Mouse (Mus musculus) intestine, postnatal 0 days (tissue): Measurements from ENCODE around the gene Dab1. TPM values are rescaled to one million over a fixed set of nuclear protein-coding genes. Genes with fewer than 3 reads are reported as not detected.

Experiments used
- ATAC-seq: fragments of 200-750 bp; cut with Nextera tagmentation; 2 replicates; pipeline ENCODE4 v1.8.0; 2017; ENCODE audit warnings: mild to moderate bottlenecking, moderate TSS enrichment, moderate library complexity
- H3K27ac ChIP-seq: fragments of 300-500 bp; sonication (generic); 2 replicates; pipeline ENCODE4 v1.5.1; 2014; ENCODE audit warnings: mild to moderate bottlenecking, low read depth, low read length, moderate library complexity
- H3K27me3 ChIP-seq: fragments of 300-500 bp; sonication (generic); replicated peaks from 2 replicates; pipeline ENCODE4 v1.6.1; 2014; ENCODE audit warnings: low read length, mixed read lengths; ENCODE audit not compliant: control insufficient read depth, insufficient read depth
- H3K36me3 ChIP-seq: fragments of 300-500 bp; sonication (generic); 2 replicates; pipeline ENCODE4 v1.6.1; 2014; ENCODE audit warnings: mild to moderate bottlenecking, moderate library complexity; ENCODE audit not compliant: control insufficient read depth, insufficient read depth
- H3K4me1 ChIP-seq: fragments of 300-500 bp; sonication (generic); replicated peaks from 2 replicates; pipeline ENCODE4 v1.6.1; 2014; ENCODE audit warnings: antibody characterized with exemption, low read length, mixed read lengths; ENCODE audit not compliant: control insufficient read depth, insufficient read depth
- H3K4me2 ChIP-seq: fragments of 300-500 bp; sonication (generic); replicated peaks from 2 replicates; pipeline ENCODE4 v1.6.1; 2014; ENCODE audit warnings: low read depth, mild to moderate bottlenecking, moderate library complexity
- H3K4me3 ChIP-seq: fragments of 300-500 bp; sonication (generic); 2 replicates; pipeline ENCODE4 v1.5.1; 2014; ENCODE audit warnings: low read depth, low read length
- H3K9ac ChIP-seq: fragments of 300-500 bp; sonication (generic); 2 replicates; pipeline ENCODE4 v1.6.1; 2014; ENCODE audit warnings: mild to moderate bottlenecking, low read depth, low read length
- H3K9me3 ChIP-seq: fragments of 300-500 bp; sonication (generic); 2 replicates; pipeline ENCODE4 v1.6.1; 2016; ENCODE audit warnings: mixed run types; ENCODE audit not compliant: control insufficient read depth
- CTCF ChIP-seq: sonication (generic); IDR thresholded peaks from 2 replicates; pipeline ENCODE4 v1.5.1; 2016; ENCODE audit warnings: low read depth, mild to moderate bottlenecking, control low read depth, antibody characterized with exemption, moderate library complexity
- WGBS: fragments of 180-500 bp; shearing (Covaris S2); extraction: QIAGEN DNeasy Blood & Tissue Kit; methylation state at CpG from one replicate; pipeline ENCODE4 v1.1.7; 2014; 5-methylcytosine and 5-hydroxymethylcytosine counted together
- polyA plus RNA-seq: library from polyadenylated mRNA; unstranded; fragments of >200 nt; fragmentation: Nextera tagmentation; extraction: Ambion mirVana; gene quantifications from 2 replicates; pipeline ENCODE4 v1.2.1, GENCODE M21; 2015

Dab1 gene
- polyA plus RNA-seq, 1 experiment from 2014 or later, result 61.3 TPM

DNA sequence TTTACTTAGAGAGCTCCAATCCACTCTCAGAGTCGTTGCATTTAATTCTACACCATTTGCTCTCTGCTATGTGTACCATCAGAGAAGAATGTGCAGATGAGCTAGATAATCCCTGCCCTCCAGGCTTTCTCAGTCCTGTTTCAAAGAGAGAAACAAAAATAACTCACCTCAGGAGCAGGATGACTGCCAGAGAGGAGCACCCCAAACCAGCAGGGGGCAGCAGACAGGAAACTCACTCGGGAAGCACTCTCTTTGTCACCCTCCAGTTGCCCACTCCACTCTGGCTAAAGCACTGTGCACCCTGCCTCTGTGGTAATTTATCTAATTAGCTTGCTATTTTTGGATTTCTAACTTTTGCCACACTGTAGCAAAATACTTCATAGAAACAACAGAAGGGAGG, 589.9 kb downstream of the Dab1 start:
- Histone ChIP-seq H3K4me2 (no peak overlapping the region), H3K27ac (no peak overlapping the region)

DNA sequence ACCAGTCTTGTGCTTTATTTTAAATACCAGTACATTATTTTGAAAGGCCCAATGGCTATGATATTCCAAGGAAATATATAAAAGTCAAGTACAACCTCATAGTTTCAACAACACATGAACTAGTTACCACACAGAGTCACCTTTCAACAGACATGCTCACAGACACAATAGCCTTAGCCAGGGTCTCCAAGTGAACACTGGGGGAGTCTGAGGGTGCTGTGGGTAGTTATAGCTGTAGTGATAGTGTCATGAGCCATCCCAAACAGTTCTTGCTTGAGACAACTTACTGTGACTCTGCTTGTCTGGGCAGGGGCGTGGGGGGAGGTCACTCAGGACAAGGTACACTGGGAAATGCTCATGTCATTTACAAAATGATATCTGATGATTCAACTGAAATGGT, 591.6 kb downstream of the Dab1 start:
- 81% methylated on average over 1 of the region's 1 CpGs for WGBS

More for the DNA sequence above, 589.9 kb downstream of the Dab1 start:
- no peaks in the 10 kb centered on the region for H3K36me3 ChIP-seq
- no peaks in the 10 kb centered on the region for H3K9me3 ChIP-seq
- H3K4me1 ChIP-seq, result no peaks in the 10 kb centered on the region
- no peak for ATAC-seq
- H3K27me3 ChIP-seq, result no peaks in the 10 kb centered on the region
- no peak overlapping the region for H3K9ac ChIP-seq
- TF ChIP-seq CTCF, result peak; percentile 65
- 45% methylated on average over 2 of the region's 2 CpGs for WGBS
- no peak overlapping the region for H3K4me3 ChIP-seq

DNA sequence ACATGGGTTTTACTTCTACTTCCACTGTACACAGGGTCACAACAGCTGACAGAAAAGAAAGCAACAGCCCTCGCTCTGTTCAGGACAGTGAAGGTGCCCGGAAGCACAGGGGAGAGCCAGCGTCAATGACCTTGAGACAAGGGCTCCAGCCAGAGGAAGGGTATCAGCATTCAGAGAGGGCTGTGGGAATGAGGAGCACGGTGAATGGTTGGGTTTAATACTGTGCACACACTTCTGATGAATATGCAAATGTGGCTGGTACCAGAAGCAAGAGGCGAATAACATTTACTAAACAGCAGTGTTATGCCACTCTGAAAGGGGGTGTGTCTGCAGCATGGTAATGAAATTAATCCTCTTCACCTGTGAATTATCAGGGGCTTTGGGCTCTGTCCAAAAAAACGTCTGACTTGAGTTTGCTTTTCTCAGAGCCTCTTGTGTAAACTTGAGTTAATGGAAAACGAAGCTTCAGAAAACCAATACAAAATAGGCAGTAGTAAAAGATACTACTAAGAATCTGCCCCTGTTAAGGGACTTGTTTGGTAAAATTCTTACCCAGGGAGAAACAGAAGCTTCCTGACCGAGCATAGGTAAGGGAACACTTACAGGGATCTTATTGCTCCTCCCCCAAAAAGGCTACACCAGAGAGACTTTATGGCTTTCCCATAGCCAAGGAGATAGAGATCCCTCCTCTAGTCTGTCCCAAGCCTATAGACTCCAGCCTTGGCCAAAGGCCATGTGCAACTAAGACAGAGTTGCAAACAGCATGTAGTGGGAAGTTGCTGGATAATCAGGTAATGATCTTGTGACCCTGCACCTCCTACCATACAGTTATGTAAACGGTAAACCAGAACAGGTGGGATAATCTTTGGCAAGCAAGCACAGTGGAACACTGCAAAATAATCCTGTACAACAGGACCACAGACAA, 592.6 kb downstream of the Dab1 start:
- Histone ChIP-seq H3K9me3 (no peaks in the 10 kb centered on the region), H3K27me3 (no peaks in the 10 kb centered on the region), H3K4me2 (no peak overlapping the region), H3K4me1 (no peaks in the 10 kb centered on the region), H3K9ac (no peak overlapping the region), H3K4me3 (no peak overlapping the region), H3K27ac (no peak overlapping the region), H3K36me3 (no peaks in the 10 kb centered on the region)
- no peak for ATAC-seq
- TF ChIP-seq CTCF, result no peak
- 41% methylated on average over 9 of the region's 9 CpGs for WGBS

More for the DNA sequence above, 591.6 kb downstream of the Dab1 start:
- H3K4me3 ChIP-seq, result no peak overlapping the region
- H3K4me1 ChIP-seq, result no peaks in the 10 kb centered on the region
- H3K4me2 ChIP-seq, result no peak overlapping the region
- no peak overlapping the region for H3K27ac ChIP-seq
- no peak overlapping the region for H3K9ac ChIP-seq
- ATAC-seq, result no peak
- no peak for TF ChIP-seq CTCF
- H3K27me3 ChIP-seq, result no peaks in the 10 kb centered on the region
- no peaks in the 10 kb centered on the region for H3K9me3 ChIP-seq
- H3K36me3 ChIP-seq, result no peaks in the 10 kb centered on the region

DNA sequence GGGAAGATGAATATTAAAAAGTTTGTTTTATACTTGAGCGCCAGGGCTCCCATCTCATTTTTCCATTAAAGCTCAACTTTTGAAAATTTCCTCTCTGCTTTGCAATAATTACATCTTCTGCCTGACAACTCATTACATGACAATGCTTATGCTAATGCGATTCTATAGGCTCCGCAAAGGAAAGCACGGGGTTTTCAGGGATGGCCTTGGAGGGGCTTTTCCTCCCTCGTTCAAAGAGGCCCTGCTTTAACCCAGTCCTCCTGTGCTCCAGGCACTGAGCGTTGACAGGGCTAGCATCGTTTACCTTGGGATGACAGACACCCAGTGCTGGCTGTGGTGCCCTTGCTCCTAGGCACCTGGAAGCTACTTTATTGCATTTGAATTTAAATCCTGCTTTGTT, 595.6 kb downstream of the Dab1 start:
- Histone ChIP-seq H3K4me3 (no peak overlapping the region), H3K9me3 (no peaks in the 10 kb centered on the region), H3K27ac (no peak overlapping the region), H3K9ac (no peak overlapping the region), H3K36me3 (no peaks in the 10 kb centered on the region), H3K4me1 (no peaks in the 10 kb centered on the region), H3K4me2 (no peak overlapping the region), H3K27me3 (no peaks in the 10 kb centered on the region)
- no peak for TF ChIP-seq CTCF
- WGBS, result 59% methylated on average over 7 of the region's 7 CpGs
- no peak for ATAC-seq

DNA sequence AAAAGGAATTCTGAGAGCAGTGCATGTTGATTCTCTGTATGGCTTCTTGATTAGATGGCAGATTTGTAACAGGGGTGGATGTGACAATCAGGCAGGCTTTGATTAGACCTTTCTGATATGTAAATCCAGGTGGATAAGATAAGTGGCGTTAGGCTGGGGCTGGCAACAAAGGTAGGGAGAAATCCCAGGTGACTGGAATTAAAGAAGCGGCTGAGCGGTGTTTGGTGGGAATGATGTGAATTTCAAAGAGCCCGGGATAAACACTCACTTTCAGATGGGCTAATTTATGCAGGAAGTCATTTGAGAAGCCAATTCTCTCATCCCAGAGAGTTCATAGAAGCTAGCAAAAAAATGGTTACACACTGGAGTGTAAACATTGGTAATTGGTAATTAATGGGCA, 598.2 kb downstream of the Dab1 start:
- no peak for TF ChIP-seq CTCF

DNA sequence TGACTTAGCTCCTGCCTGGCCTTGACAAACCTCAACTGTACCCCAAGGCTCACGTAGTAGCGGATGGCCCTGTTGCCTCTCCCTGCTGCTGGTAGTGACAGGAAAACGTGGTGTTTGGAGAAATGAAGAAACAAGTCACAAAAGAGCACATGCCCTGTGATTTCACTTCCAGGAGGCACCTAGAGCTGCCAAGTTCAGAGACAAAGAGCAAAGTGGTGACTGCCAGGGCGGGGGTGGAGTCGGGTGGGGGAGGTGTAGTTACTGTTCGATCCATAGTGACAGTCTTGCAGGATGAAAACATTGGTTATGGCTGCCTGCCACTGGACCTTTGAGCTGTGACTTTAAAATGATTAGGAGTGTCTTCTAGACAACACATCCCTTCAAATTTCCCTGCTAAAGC, 599.6 kb downstream of the Dab1 start:
- H3K4me1 ChIP-seq, result no peaks in the 10 kb centered on the region
- no peak overlapping the region for H3K9ac ChIP-seq
- 44% methylated on average over 6 of the region's 6 CpGs for WGBS
- no peaks in the 10 kb centered on the region for H3K27me3 ChIP-seq
- no peak overlapping the region for H3K27ac ChIP-seq
- no peak overlapping the region for H3K4me2 ChIP-seq
- H3K36me3 ChIP-seq, result no peaks in the 10 kb centered on the region
- no peak overlapping the region for H3K4me3 ChIP-seq
- H3K9me3 ChIP-seq, result no peaks in the 10 kb centered on the region
- TF ChIP-seq CTCF, result no peak
- ATAC-seq, result no peak

More for the DNA sequence above, 598.2 kb downstream of the Dab1 start:
- Histone ChIP-seq H3K36me3 (no peaks in the 10 kb centered on the region), H3K27me3 (no peaks in the 10 kb centered on the region), H3K9ac (no peak overlapping the region), H3K4me2 (no peak overlapping the region), H3K27ac (no peak overlapping the region), H3K4me3 (no peak overlapping the region), H3K4me1 (no peaks in the 10 kb centered on the region), H3K9me3 (no peaks in the 10 kb centered on the region)
- no peak for ATAC-seq
- 31% methylated on average over 4 of the region's 4 CpGs for WGBS
